Mouse (Mus musculus): ENCODE measurements around the gene Sytl1. TPM values are rescaled to one million over a fixed set of nuclear protein-coding genes. Genes with fewer than 3 reads are reported as not detected.

The Sytl1 gene
- polyA plus RNA-seq (2011; ENCODE audit: insufficient read length, low read depth, missing spikeins), result 1.1 and 3.9 TPM in 2 replicates

DNA sequence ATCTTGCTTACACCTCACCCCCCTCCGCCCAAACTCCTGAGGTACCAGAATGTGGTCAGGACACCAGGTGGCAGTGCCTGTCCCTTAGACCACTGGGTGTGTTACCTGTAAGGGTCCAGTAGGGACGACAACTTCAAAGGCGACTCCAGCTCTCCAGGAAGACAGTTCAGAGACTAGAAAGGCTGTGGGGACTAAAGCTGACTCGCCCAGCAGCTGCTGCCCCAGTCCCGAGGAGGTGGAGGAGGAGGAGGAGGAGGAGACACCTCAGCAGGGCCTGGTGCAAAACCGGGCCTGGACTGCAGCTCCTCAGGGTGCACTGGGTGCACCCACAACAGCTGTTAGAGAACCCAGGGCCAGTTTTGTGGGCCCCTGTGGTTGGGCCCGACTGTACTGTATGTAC is at the start of gene Sytl1:
TSS of gene Sytl1 (minus strand) at position 232 of the 400 bp plus-strand sequence.
- no peak within 1 kb of the TSS for H3K4me3 ChIP-seq (ENCODE audit: insufficient read depth, low read length)

DNA sequence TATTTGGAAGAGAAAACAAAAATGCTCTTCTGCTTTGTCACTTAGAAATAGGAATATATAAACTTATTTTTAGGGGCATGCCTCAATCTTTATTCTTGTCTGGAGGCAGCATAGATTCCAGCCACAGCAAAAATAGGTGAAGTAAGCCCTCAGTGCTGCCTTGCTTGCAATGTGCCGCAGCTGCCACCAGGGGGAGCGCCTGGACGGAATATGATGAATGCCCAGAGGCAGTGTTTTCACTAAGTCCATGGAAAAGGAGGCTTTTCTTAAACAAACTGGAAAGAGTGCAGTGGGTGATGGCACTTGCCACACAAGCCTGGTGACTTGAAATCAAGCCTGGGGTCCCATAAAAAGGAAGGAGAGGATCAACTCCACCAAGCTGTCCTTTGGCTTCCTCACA is 47.0 kb upstream of the Sytl1 start:
- Histone ChIP-seq H3K27ac (ENCODE audit: insufficient read depth, low read length) (no peak overlapping the region), H3K4me3 (ENCODE audit: insufficient read depth, low read length) (no peak overlapping the region), H3K4me1 (ENCODE audit: control insufficient read depth, insufficient read depth, low read length) (no peaks in the 10 kb centered on the region)
- TF ChIP-seq POLR2A (IDR thresholded peaks at IDR 0.05; ENCODE audit: low read depth, low read length) (no peak), CTCF (IDR thresholded peaks at IDR 0.05; ENCODE audit: borderline replicate concordance, insufficient read depth, low read length) (peak; percentile 94)

More for the DNA sequence above, at the start of gene Sytl1:
- no peak for TF ChIP-seq POLR2A (IDR thresholded peaks at IDR 0.05; ENCODE audit: low read depth, low read length)
- TF ChIP-seq CTCF (IDR thresholded peaks at IDR 0.05; ENCODE audit: borderline replicate concordance, insufficient read depth, low read length), result no peak
- Histone ChIP-seq H3K27ac (ENCODE audit: insufficient read depth, low read length) (no peak within 1 kb of the TSS), H3K4me1 (ENCODE audit: control insufficient read depth, insufficient read depth, low read length) (no peaks in the 10 kb centered on the region)

DNA sequence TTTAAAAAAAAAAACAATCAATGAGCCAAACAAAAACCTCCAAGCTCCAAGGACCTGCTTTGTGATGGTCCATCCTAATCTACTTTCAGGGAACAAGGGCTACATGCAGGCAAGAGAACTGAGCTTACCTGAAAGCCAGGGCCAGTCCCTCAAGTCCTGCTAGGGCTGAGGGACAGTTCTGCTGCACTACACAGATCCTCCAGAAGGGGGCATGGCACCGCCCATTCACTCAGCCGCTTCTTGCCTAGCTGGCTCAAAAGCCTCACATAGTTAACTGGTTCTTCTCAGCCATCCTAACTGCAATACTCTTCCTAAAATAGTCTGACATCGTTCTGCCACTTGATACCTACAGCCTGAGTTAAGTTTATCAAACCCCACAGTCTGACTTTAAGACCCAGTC is 44.4 kb upstream of the Sytl1 start:
- no peak overlapping the region for H3K27ac ChIP-seq (ENCODE audit: insufficient read depth, low read length)
- no peaks in the 10 kb centered on the region for H3K4me1 ChIP-seq (ENCODE audit: control insufficient read depth, insufficient read depth, low read length)
- TF ChIP-seq CTCF (IDR thresholded peaks at IDR 0.05; ENCODE audit: borderline replicate concordance, insufficient read depth, low read length) (peak; percentile 69), POLR2A (IDR thresholded peaks at IDR 0.05; ENCODE audit: low read depth, low read length) (no peak)
- H3K4me3 ChIP-seq (ENCODE audit: insufficient read depth, low read length), result no peak overlapping the region

DNA sequence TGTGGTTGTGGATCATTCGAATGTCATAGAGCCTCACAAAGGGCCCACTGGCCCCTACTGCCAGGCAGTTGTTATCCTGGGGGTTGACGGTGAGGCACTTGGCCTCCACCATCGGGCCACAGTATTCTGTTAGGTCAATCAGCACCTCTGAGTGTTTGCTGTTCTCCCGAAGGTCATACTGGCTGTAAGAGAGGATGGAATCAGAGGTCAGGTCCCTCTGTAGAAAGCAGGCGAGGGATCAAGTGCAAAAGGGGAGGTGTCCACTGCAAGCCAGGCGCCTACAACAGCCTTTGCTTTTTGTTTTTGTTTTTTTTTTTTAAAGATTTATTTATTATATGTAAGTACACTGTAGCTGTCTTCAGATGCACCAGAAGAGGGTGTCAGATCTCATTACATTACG is 42.9 kb upstream of the Sytl1 start:
- no peak overlapping the region for H3K27ac ChIP-seq (ENCODE audit: insufficient read depth, low read length)
- no peak for TF ChIP-seq POLR2A (IDR thresholded peaks at IDR 0.05; ENCODE audit: low read depth, low read length)
- no peak for TF ChIP-seq CTCF (IDR thresholded peaks at IDR 0.05; ENCODE audit: borderline replicate concordance, insufficient read depth, low read length)
- H3K4me3 ChIP-seq (ENCODE audit: insufficient read depth, low read length), result no peak overlapping the region
- H3K4me1 ChIP-seq (ENCODE audit: control insufficient read depth, insufficient read depth, low read length), result no peaks in the 10 kb centered on the region

DNA sequence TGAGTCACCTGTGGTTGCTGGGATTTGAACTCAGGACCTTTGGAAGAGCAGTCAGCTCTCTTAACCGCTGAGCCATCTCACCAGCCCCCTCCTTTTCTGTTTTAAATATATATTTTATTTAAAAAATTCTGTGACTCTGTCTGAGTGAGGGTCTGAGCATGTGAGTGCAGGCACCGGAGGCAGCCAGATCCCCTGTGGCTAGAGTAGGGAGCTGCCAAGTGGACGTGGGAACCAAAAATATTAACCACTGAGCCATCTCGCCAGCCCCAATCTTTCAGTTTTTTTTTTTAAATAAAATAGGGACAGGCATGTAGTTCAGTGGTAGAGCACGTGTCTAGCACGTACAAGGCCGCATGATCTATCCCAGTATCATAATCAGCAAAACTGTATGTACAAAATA is 41.9 kb upstream of the Sytl1 start:
- no peak overlapping the region for H3K27ac ChIP-seq (ENCODE audit: insufficient read depth, low read length)
- no peak for TF ChIP-seq POLR2A (IDR thresholded peaks at IDR 0.05; ENCODE audit: low read depth, low read length)
- TF ChIP-seq CTCF (IDR thresholded peaks at IDR 0.05; ENCODE audit: borderline replicate concordance, insufficient read depth, low read length), result no peak
- H3K4me1 ChIP-seq (ENCODE audit: control insufficient read depth, insufficient read depth, low read length), result no peaks in the 10 kb centered on the region
- H3K4me3 ChIP-seq (ENCODE audit: insufficient read depth, low read length), result no peak overlapping the region

DNA sequence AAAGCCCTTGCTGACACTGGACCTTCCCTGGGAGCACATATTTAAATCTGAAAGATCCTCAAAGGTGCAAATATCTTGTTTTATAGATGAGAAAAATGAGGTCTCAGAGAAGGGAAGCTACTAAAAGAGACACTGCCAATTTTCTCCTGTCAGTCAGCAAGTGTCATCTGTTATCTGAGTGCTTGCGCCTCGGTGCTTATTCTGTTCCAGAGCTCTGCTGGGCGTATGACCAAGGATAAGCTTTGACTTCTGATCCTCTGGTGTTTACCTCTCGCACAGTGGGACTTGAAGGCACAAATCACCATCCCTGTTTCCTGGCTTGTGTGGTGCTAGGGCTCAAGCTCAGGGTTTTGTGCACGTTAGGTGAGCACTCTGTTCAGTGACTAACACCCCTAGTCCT is 39.8 kb upstream of the Sytl1 start:
- Histone ChIP-seq H3K4me1 (ENCODE audit: control insufficient read depth, insufficient read depth, low read length) (no peaks in the 10 kb centered on the region), H3K4me3 (ENCODE audit: insufficient read depth, low read length) (no peak overlapping the region), H3K27ac (ENCODE audit: insufficient read depth, low read length) (no peak overlapping the region)
- no peak for TF ChIP-seq CTCF (IDR thresholded peaks at IDR 0.05; ENCODE audit: borderline replicate concordance, insufficient read depth, low read length)
- TF ChIP-seq POLR2A (IDR thresholded peaks at IDR 0.05; ENCODE audit: low read depth, low read length), result no peak

DNA sequence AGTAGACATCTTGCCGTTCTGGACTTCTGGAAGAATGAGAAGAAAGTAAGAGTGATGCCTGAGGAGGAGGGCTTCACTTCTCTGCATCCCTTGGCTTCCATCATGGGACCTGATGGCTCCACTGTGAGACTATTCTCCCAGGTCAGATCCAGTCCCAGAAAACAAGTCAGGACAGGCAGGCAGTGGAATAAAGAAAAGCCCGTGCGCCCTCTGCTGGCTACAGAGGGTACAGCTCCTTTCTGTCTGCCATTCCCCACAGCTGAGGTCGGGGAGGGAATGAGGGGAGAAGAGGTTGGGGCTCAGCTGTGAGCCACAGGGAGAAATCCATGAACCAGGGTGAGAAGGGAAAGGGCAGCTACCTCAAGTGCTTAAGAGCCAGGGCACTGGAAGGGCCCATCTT is 38.9 kb upstream of the Sytl1 start:
- TF ChIP-seq POLR2A (IDR thresholded peaks at IDR 0.05; ENCODE audit: low read depth, low read length) (no peak), CTCF (IDR thresholded peaks at IDR 0.05; ENCODE audit: borderline replicate concordance, insufficient read depth, low read length) (peak; percentile 72; the same call in 1 of the 2 replicates)
- Histone ChIP-seq H3K4me1 (ENCODE audit: control insufficient read depth, insufficient read depth, low read length) (no peaks in the 10 kb centered on the region), H3K4me3 (ENCODE audit: insufficient read depth, low read length) (no peak overlapping the region), H3K27ac (ENCODE audit: insufficient read depth, low read length) (no peak overlapping the region)

DNA sequence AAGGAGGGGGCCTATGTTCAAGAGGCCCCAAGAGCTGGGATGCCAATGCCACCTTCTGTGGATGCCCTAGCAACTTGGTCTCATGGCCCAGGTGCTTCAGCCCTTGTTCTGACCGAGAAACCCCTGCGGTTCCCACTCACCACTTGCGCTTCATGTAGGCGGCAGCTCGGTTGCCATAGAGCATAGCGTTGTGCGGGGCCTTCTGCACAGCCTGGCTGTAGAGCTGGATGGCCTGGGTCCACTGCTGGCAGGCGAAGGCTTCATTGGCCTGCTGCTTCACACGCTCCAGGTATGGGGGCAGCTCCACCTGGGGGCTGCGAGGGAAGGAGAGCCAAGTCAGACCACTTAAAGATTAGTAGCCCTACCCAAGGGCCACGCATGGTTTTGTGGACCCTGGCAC is 37.5 kb upstream of the Sytl1 start:
- H3K27ac ChIP-seq (ENCODE audit: insufficient read depth, low read length), result no peak overlapping the region
- TF ChIP-seq POLR2A (IDR thresholded peaks at IDR 0.05; ENCODE audit: low read depth, low read length), result no peak
- no peak for TF ChIP-seq CTCF (IDR thresholded peaks at IDR 0.05; ENCODE audit: borderline replicate concordance, insufficient read depth, low read length)
- no peaks in the 10 kb centered on the region for H3K4me1 ChIP-seq (ENCODE audit: control insufficient read depth, insufficient read depth, low read length)
- no peak overlapping the region for H3K4me3 ChIP-seq (ENCODE audit: insufficient read depth, low read length)

DNA sequence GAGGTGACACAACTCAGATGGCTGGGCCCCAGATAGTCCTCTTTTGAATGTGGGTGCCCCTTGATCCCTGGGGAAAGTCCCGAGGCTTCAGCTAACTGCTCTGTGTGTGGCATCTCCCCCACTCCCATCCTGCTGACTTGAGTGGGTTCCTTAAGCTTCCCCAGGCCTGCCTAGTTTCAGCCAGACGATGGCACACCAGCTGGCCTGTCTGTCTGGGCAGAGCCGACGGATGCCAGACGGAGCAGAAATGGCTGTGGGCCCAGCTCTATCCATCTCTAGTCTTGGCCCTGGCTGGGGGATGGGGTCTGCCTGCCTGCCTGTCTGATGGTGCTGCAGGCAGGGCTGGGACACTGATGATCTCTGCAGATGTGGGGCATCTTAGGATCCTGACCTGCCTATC is 36.8 kb upstream of the Sytl1 start:
- no peak for TF ChIP-seq CTCF (IDR thresholded peaks at IDR 0.05; ENCODE audit: borderline replicate concordance, insufficient read depth, low read length)
- TF ChIP-seq POLR2A (IDR thresholded peaks at IDR 0.05; ENCODE audit: low read depth, low read length), result no peak
- H3K27ac ChIP-seq (ENCODE audit: insufficient read depth, low read length), result no peak overlapping the region
- no peaks in the 10 kb centered on the region for H3K4me1 ChIP-seq (ENCODE audit: control insufficient read depth, insufficient read depth, low read length)
- H3K4me3 ChIP-seq (ENCODE audit: insufficient read depth, low read length), result no peak overlapping the region

DNA sequence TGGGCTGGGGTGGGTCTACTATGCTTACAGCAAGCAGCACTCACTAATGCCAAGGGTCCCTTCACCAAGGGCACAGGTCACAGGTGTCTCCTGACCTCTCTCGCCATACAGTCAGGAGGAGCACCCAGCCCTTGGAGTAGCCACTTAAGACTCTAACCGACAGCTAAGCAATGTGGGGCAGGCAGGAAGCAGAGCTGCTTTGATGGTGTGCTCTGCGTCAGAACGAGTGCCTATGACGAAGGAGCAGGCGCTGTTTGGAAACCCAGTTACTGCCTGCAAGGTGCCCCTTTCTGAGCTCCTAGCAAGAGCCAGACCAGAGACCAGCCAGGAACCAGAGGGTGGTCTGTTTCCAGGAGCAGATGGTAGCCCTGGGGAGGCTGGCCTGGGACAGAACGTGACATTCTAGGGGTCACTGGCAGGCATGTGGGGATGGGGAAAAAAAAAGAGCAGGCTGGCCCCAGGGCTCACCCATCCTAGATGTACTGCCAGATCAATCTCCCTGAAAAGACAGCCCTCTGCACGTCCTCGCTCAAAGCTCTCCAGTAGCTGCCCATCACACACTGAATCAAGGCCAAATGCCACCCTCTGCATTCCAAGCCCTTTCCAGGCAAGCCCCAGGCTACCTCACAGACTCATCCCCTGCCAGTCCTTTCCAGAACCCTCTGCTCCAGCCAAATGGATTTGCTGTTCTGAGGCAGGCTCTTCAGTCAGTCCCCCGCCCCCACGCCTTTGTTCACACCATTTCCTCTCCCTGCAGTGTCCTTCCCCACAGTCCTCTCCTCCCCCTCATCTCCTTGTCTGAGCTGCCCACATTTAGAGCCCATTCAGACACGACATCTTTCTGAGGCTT is 35.8 kb upstream of the Sytl1 start:
- TF ChIP-seq POLR2A (IDR thresholded peaks at IDR 0.05; ENCODE audit: low read depth, low read length) (no peak), CTCF (IDR thresholded peaks at IDR 0.05; ENCODE audit: borderline replicate concordance, insufficient read depth, low read length) (no peak)
- H3K27ac ChIP-seq (ENCODE audit: insufficient read depth, low read length), result no peak overlapping the region

More for the DNA sequence above, 35.8 kb upstream of the Sytl1 start:
- Histone ChIP-seq H3K4me3 (ENCODE audit: insufficient read depth, low read length) (no peak overlapping the region), H3K4me1 (ENCODE audit: control insufficient read depth, insufficient read depth, low read length) (no peaks in the 10 kb centered on the region)
